Mouse (Mus musculus) spleen, postnatal 14 days (tissue): ENCODE results near the gene Ubap1.

Experiments
- DNase-seq, 2 experiments: peaks; one replicate each; pipeline ENCODE4 v3.0.0; 2021 to 2022; ENCODE audit warnings: low spot score in 2 of 2

Gene Ubap1

GRCm38 (mm10) chr4:41409341-41409740 lies 60.5 kb downstream of the Ubap1 start:
- DNase-seq, result no peak

- no peak for DNase-seq
Measured at GRCm38 (mm10) chr4:41416966-41417365, 68.2 kb downstream of the Ubap1 start.

GRCm38 (mm10) chr4:41438931-41439330 lies 90.1 kb downstream of the Ubap1 start:
- DNase-seq, result no peak
